ENCODE assay signal across 27 mouse cellular contexts in the genomic region with DNA sequence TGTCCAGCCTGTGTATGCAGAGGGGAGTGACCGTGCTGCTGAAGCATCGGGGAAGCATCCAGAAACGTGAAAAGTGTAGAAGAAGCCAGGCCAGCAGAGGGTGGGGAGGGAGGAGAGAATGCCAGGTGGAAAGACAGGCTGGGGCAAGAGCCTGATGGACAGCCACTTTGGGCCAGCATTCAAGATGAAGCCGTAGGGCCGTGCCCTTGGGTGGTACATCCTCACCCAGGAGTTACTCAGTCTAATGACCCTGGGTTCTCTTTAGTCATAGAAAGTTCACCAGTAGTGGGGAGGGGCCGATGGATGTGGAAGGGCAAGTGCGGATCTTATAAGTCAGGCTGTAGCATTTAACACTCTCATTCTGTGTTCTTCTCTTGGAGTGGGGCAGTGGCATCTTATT. TPM values are rescaled to one million over a fixed set of nuclear protein-coding genes. Genes with fewer than 3 reads are reported as not detected.
DNase-seq lines count a peak whose midpoint lies in the region; TF ChIP-seq lines count a peak whose summit lies in the region.
"Had no signal": no experiment of that assay in that cellular context is flagged by ENCODE, and none has a peak within 500 bp of the region (broad histone marks: within the 10 kb centered on the region; RNA-seq: fewer than 3 reads in every experiment).

No protein-coding gene starts in this region.

- H3K36me3 ChIP-seq in heart, adult 2 months (ENCODE audit: control insufficient read depth, insufficient read depth, low read length) = no peaks in the 10 kb centered on the region

- H3K27ac ChIP-seq in heart, adult 2 months = no peak overlapping the region
- H3K27ac ChIP-seq: embryonic facial prominence, embryonic 10.5 days; embryonic facial prominence, embryonic 12.5 days; forebrain, embryonic 13.5 days; forebrain, embryonic 15.5 days had no signal

- no peaks in the 10 kb centered on the region for H3K4me1 ChIP-seq in heart, adult 2 months (ENCODE audit: control insufficient read depth, insufficient read depth, low read length)
- H3K4me1 ChIP-seq: embryonic facial prominence, embryonic 10.5 days; embryonic facial prominence, embryonic 12.5 days; forebrain, embryonic 13.5 days; forebrain, embryonic 15.5 days had no signal

- peak; percentile 69 for DNase-seq in adrenal gland, adult 2 months
- no peak for DNase-seq in adrenal gland, adult 18-20 months (ENCODE audit: low spot score in 2 of 2)
- peak; percentile 87 for DNase-seq in heart, adult 11 months
- DNase-seq in heart, adult 2 months = no peak
- peak; percentile 51 for DNase-seq in adrenal gland, postnatal 14 days
- peak; percentile 44 to 53 for DNase-seq in adrenal gland, postnatal 36 days
- DNase-seq in embryo, embryonic 11 days = no peak
- DNase-seq in layer of hippocampus, adult 18-20 months (ENCODE audit: low spot score in 2 of 2) = no peak
- DNase-seq: B cell, adult 2 months; cerebellum, adult 11 months; cerebellum, adult 18-20 months; cerebellum, adult 8-10 months; cerebellum, adult 9-11 months; cerebellum, postnatal 14 days; cerebellum, postnatal 36 days; forebrain, postnatal 0 days had no signal

- TF ChIP-seq EP300 in heart, adult 2 months (IDR thresholded peaks at IDR 0.05; ENCODE audit: insufficient read depth, low read depth, low read length) = no peak

- TF ChIP-seq POLR2A in heart, adult 2 months (IDR thresholded peaks at IDR 0.05; ENCODE audit: insufficient read depth, low read depth, low read length) = no peak

- intact Hi-C loops in heart, adult 2 months (cut with DNase I) = no loop called here

- no peak for TF ChIP-seq CTCF in heart, adult 2 months (IDR thresholded peaks at IDR 0.05)

- no peaks in the 10 kb centered on the region for H3K27me3 ChIP-seq in heart, adult 2 months (ENCODE audit: control insufficient read depth, insufficient read depth, low read length)
- H3K27me3 ChIP-seq: embryonic facial prominence, embryonic 12.5 days; forebrain, embryonic 13.5 days; forebrain, embryonic 15.5 days had no signal

- H3K4me3 ChIP-seq in heart, adult 2 months = no peak overlapping the region
- H3K4me3 ChIP-seq: embryonic facial prominence, embryonic 10.5 days; embryonic facial prominence, embryonic 12.5 days; forebrain, embryonic 13.5 days; forebrain, embryonic 15.5 days had no signal

- no peaks in the 10 kb centered on the region for H3K79me2 ChIP-seq in heart, adult 2 months (replicated peaks; ENCODE audit: control insufficient read depth, insufficient read depth, low read length)

- WGBS in heart, adult 2 months = 85% methylated on average over 7 of the region's 7 CpGs

- no peak overlapping the region for H3K9ac ChIP-seq in heart, adult 2 months (ENCODE audit: low read depth, low read length)
- H3K9ac ChIP-seq: embryonic facial prominence, embryonic 12.5 days; forebrain, embryonic 13.5 days; forebrain, embryonic 15.5 days; forebrain, postnatal 0 days had no signal

RNA-seq across cellular contexts. Expression of gene Kcns1, which starts 14.8 kb away (rescaled TPM):
- total RNA-seq in adrenal gland, adult 2 months (2021) = not detected
- polyA plus RNA-seq in adrenal gland, adult 2 months (2012; rRNA removed) = not detected in 2 replicates
- total RNA-seq in adrenal gland, adult 18-20 months (2021) = not detected
- total RNA-seq in heart, adult 2 months (2021) = not detected
- polyA plus RNA-seq in heart, adult 2 months (2012; rRNA removed) = 0.12 and 0.18 TPM in 2 replicates
- not detected in 2 replicates for total RNA-seq in adrenal gland, postnatal 14 days (2021)
- not detected for total RNA-seq in adrenal gland, postnatal 36 days (2021)
- 1 to 10 TPM; 5.1 TPM for total RNA-seq in layer of hippocampus, adult 18-20 months (2021)
- total RNA-seq: MEL had no signal
- polyA plus RNA-seq: embryonic facial prominence, embryonic 10.5 days; forebrain, embryonic 11.5 days; forebrain, embryonic 13.5 days had no signal

RNA-seq across cellular contexts. Expression of gene Wfdc5, which starts 26.4 kb away (rescaled TPM):
- total RNA-seq in adrenal gland, adult 2 months (2021) = not detected
- polyA plus RNA-seq in adrenal gland, adult 2 months (2012; rRNA removed) = not detected in 2 replicates
- total RNA-seq in adrenal gland, adult 18-20 months (2021) = not detected
- total RNA-seq in heart, adult 2 months (2021) = not detected
- not detected in 2 replicates for polyA plus RNA-seq in heart, adult 2 months (2012; rRNA removed)
- not detected in 2 replicates for total RNA-seq in adrenal gland, postnatal 14 days (2021)
- not detected for total RNA-seq in adrenal gland, postnatal 36 days (2021)
- not detected for total RNA-seq in layer of hippocampus, adult 18-20 months (2021)
- total RNA-seq: common myeloid progenitor, adult 5-6 weeks; ES-E14; forebrain, postnatal 0 days; MEL had no signal
- polyA plus RNA-seq: brain, embryonic 14.5 days; CD4-positive, CD25-positive, alpha-beta regulatory T cell, adult 4 months; embryonic facial prominence, embryonic 10.5 days; embryonic facial prominence, embryonic 12.5 days; forebrain, embryonic 11.5 days; forebrain, embryonic 13.5 days; forebrain, embryonic 15.5 days; forebrain, postnatal 0 days had no signal

RNA-seq across cellular contexts. Expression of gene Wfdc12, which starts 34.2 kb away (rescaled TPM):
- 10 to 100 TPM in 1 of 2 experiments, not detected in 1; 10.5 TPM for total RNA-seq in adrenal gland, adult 2 months (2021)
- 0.39 and 2.3 TPM in 2 replicates for polyA plus RNA-seq in adrenal gland, adult 2 months (2012; rRNA removed)
- total RNA-seq in adrenal gland, adult 18-20 months (2021) = under 1 TPM in 1 of 2 experiments, not detected in 1; 0.83 TPM
- not detected for total RNA-seq in heart, adult 2 months (2021)
- not detected in 2 replicates for polyA plus RNA-seq in heart, adult 2 months (2012; rRNA removed)
- 1.1 TPM in 1 of 2 replicates, not detected in the other for total RNA-seq in adrenal gland, postnatal 14 days (2021)
- total RNA-seq in adrenal gland, postnatal 36 days (2021) = 1 to 10 TPM in 1 of 2 experiments, under 1 TPM in 1; 0.43 to 1.4 TPM
- total RNA-seq in layer of hippocampus, adult 18-20 months (2021) = not detected
- total RNA-seq: common myeloid progenitor, adult 5-6 weeks; ES-E14; forebrain, postnatal 0 days; MEL had no signal
- polyA plus RNA-seq: brain, embryonic 14.5 days; CD4-positive, CD25-positive, alpha-beta regulatory T cell, adult 4 months; embryonic facial prominence, embryonic 10.5 days; embryonic facial prominence, embryonic 14.5 days; forebrain, embryonic 11.5 days; forebrain, embryonic 13.5 days; forebrain, embryonic 15.5 days; forebrain, postnatal 0 days had no signal

RNA-seq across cellular contexts. Expression of gene Wfdc15a, which starts 43.8 kb away (rescaled TPM):
- total RNA-seq in adrenal gland, adult 2 months (2021) = not detected
- not detected in 2 replicates for polyA plus RNA-seq in adrenal gland, adult 2 months (2012; rRNA removed)
- total RNA-seq in adrenal gland, adult 18-20 months (2021) = not detected
- total RNA-seq in heart, adult 2 months (2021) = not detected
- polyA plus RNA-seq in heart, adult 2 months (2012; rRNA removed) = not detected in 2 replicates
- not detected in 2 replicates for total RNA-seq in adrenal gland, postnatal 14 days (2021)
- total RNA-seq in adrenal gland, postnatal 36 days (2021) = not detected
- not detected for total RNA-seq in layer of hippocampus, adult 18-20 months (2021)
- total RNA-seq: common myeloid progenitor, adult 5-6 weeks; forebrain, postnatal 0 days; MEL had no signal
- polyA plus RNA-seq: brain, embryonic 14.5 days; CD4-positive, CD25-positive, alpha-beta regulatory T cell, adult 4 months; embryonic facial prominence, embryonic 10.5 days; embryonic facial prominence, embryonic 12.5 days; embryonic facial prominence, embryonic 14.5 days; forebrain, embryonic 11.5 days; forebrain, embryonic 13.5 days; forebrain, embryonic 15.5 days; forebrain, postnatal 0 days had no signal

Comparison
In these comparisons a context has a peak if more than half of its experiments do, and no peak if none do; other contexts are left out.
1. DNase-seq: peak in adrenal gland, adult 2 months (single experiment), heart, adult 11 months (single experiment), adrenal gland, postnatal 14 days (single experiment) and adrenal gland, postnatal 36 days (2 of 2); none in adrenal gland, adult 18-20 months (0 of 2), heart, adult 2 months (0 of 2), embryo, embryonic 11 days (single experiment) and layer of hippocampus, adult 18-20 months (0 of 2).